Mouse (Mus musculus) liver, postnatal 0 days (tissue): ENCODE results near the gene Fam92b.

Source experiments
- CTCF ChIP-seq: sonication (generic); IDR thresholded peaks from 2 replicates; pipeline ENCODE4 v1.5.1; 2016; ENCODE audit warnings: antibody characterized with exemption, low read depth
- EP300 ChIP-seq: IDR thresholded peaks from 2 replicates; pipeline ENCODE4 v1.6.1; 2016; ENCODE audit warnings: antibody characterized with exemption, low read depth, mild to moderate bottlenecking

DNA sequence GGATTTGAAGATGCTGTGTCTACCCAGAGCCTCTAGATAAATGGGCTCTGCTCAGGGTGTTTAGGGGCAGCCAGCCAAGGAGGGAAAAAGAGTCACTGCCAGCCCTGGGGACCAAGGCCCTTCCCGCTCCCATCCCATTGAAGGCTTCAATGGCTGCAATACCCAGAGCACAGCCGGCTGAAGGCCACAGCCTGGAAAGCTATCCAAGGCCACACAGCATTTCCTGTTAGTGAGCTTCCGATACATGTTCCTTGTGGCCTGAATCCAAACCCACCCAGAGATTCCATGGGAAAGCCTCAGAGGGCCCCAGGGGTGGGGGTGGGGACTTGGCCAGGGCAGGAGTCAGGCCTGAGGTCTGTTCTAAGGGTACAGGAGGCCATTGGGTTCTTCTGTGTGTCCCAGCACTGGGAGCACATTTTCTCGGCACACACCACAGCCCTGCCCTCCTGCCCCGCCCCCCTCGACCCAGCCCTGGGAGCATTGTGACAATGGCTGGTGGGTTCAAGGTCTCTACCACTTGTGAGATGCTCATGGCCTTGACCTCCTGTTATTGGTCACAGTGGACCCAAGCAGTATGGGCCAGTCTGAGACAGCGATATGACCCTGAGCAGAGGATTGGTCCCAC is 27.6 kb upstream of the Fam92b start:
- TF ChIP-seq CTCF (no peak), EP300 (no peak)
